Mouse (Mus musculus): ENCODE data around the gene Leprot.
A peak's percentile ranks its signal among the peaks of the same experiment; 100 is the strongest.

Gene Leprot

GRCm38 (mm10) chr4:101654788-101655414, 7.4 kb downstream of the Leprot start:
- Histone ChIP-seq H3K9me3 (ENCODE audit: low read length) (no peaks in the 10 kb centered on the region), H3K27me3 (ENCODE audit: insufficient read depth, low read length) (no peaks in the 10 kb centered on the region), H3K4me3 (replicated peaks; ENCODE audit: low read length) (no peak overlapping the region), H3K36me3 (ENCODE audit: insufficient read depth, low read length) (peaks cover 65% of the 10 kb centered on the region), H3K4me1 (replicated peaks; ENCODE audit: low read depth, low read length) (peaks cover 23% of the 10 kb centered on the region)
- no peak for TF ChIP-seq NANOG (IDR thresholded peaks at IDR 0.05; ENCODE audit: borderline replicate concordance, low read length)
- no peak for TF ChIP-seq CTCF (conservative IDR thresholded peaks at IDR 0.05; ENCODE audit: low read length)
- TF ChIP-seq POU5F1 (IDR thresholded peaks at IDR 0.05; ENCODE audit: borderline replicate concordance, low read length), result no peak

- Histone ChIP-seq H3K27me3 (ENCODE audit: insufficient read depth, low read length) (no peaks in the 10 kb centered on the region), H3K9me3 (ENCODE audit: low read length) (no peaks in the 10 kb centered on the region), H3K36me3 (ENCODE audit: insufficient read depth, low read length) (peaks cover 69% of the 10 kb centered on the region), H3K4me3 (replicated peaks; ENCODE audit: low read length) (no peak overlapping the region), H3K4me1 (replicated peaks; ENCODE audit: low read depth, low read length) (peaks cover 19% of the 10 kb centered on the region)
- TF ChIP-seq NANOG (IDR thresholded peaks at IDR 0.05; ENCODE audit: borderline replicate concordance, low read length) (no peak), POU5F1 (IDR thresholded peaks at IDR 0.05; ENCODE audit: borderline replicate concordance, low read length) (no peak), CTCF (conservative IDR thresholded peaks at IDR 0.05; ENCODE audit: low read length) (no peak)
These were observed 7.9 kb downstream of the Leprot start for GRCm38 (mm10) chr4:101655415-101655790.

- no peak overlapping the region for H3K4me3 ChIP-seq (replicated peaks; ENCODE audit: low read length)
- peaks cover 75% of the 10 kb centered on the region for H3K36me3 ChIP-seq (ENCODE audit: insufficient read depth, low read length)
- no peaks in the 10 kb centered on the region for H3K9me3 ChIP-seq (ENCODE audit: low read length)
- peaks cover 19% of the 10 kb centered on the region for H3K4me1 ChIP-seq (replicated peaks; ENCODE audit: low read depth, low read length)
- no peak for TF ChIP-seq POU5F1 (IDR thresholded peaks at IDR 0.05; ENCODE audit: borderline replicate concordance, low read length)
- TF ChIP-seq CTCF (conservative IDR thresholded peaks at IDR 0.05; ENCODE audit: low read length), result no peak
- TF ChIP-seq NANOG (IDR thresholded peaks at IDR 0.05; ENCODE audit: borderline replicate concordance, low read length), result no peak
- no peaks in the 10 kb centered on the region for H3K27me3 ChIP-seq (ENCODE audit: insufficient read depth, low read length)
These were observed 8.5 kb downstream of the Leprot start for GRCm38 (mm10) chr4:101656056-101656455.

GRCm38 (mm10) chr4:101656956-101657570, 9.5 kb downstream of the Leprot start:
- H3K36me3 ChIP-seq (ENCODE audit: insufficient read depth, low read length), result peaks cover 85% of the 10 kb centered on the region

GRCm38 (mm10) chr4:101664160-101664750, 16.7 kb downstream of the Leprot start:
- Histone ChIP-seq H3K36me3 (ENCODE audit: insufficient read depth, low read length) (peaks cover 36% of the 10 kb centered on the region), H3K4me1 (replicated peaks; ENCODE audit: low read depth, low read length) (no peaks in the 10 kb centered on the region; the same call in 1 of the 2 replicates), H3K4me3 (replicated peaks; ENCODE audit: low read length) (no peak overlapping the region), H3K27me3 (ENCODE audit: insufficient read depth, low read length) (no peaks in the 10 kb centered on the region), H3K9me3 (ENCODE audit: low read length) (peaks cover 6% of the 10 kb centered on the region)
- TF ChIP-seq CTCF (conservative IDR thresholded peaks at IDR 0.05; ENCODE audit: low read length) (peak; percentile 83), NANOG (IDR thresholded peaks at IDR 0.05; ENCODE audit: borderline replicate concordance, low read length) (no peak), POU5F1 (IDR thresholded peaks at IDR 0.05; ENCODE audit: borderline replicate concordance, low read length) (no peak)

More at GRCm38 (mm10) chr4:101656956-101657570, 9.5 kb downstream of the Leprot start:
- peaks cover 19% of the 10 kb centered on the region for H3K4me1 ChIP-seq (replicated peaks; ENCODE audit: low read depth, low read length)
- H3K27me3 ChIP-seq (ENCODE audit: insufficient read depth, low read length), result no peaks in the 10 kb centered on the region
- TF ChIP-seq NANOG (IDR thresholded peaks at IDR 0.05; ENCODE audit: borderline replicate concordance, low read length) (no peak), CTCF (conservative IDR thresholded peaks at IDR 0.05; ENCODE audit: low read length) (peak; percentile 46), POU5F1 (IDR thresholded peaks at IDR 0.05; ENCODE audit: borderline replicate concordance, low read length) (no peak)
- H3K9me3 ChIP-seq (ENCODE audit: low read length), result no peaks in the 10 kb centered on the region
- H3K4me3 ChIP-seq (replicated peaks; ENCODE audit: low read length), result no peak overlapping the region

GRCm38 (mm10) chr4:101664766-101665165, 17.2 kb downstream of the Leprot start:
- Histone ChIP-seq H3K4me1 (replicated peaks; ENCODE audit: low read depth, low read length) (no peaks in the 10 kb centered on the region; the same call in 1 of the 2 replicates), H3K4me3 (replicated peaks; ENCODE audit: low read length) (no peak overlapping the region), H3K27me3 (ENCODE audit: insufficient read depth, low read length) (no peaks in the 10 kb centered on the region), H3K9me3 (ENCODE audit: low read length) (peaks cover 6% of the 10 kb centered on the region), H3K36me3 (ENCODE audit: insufficient read depth, low read length) (peaks cover 31% of the 10 kb centered on the region)
- TF ChIP-seq CTCF (conservative IDR thresholded peaks at IDR 0.05; ENCODE audit: low read length) (no peak), POU5F1 (IDR thresholded peaks at IDR 0.05; ENCODE audit: borderline replicate concordance, low read length) (no peak)

- Histone ChIP-seq H3K4me1 (replicated peaks; ENCODE audit: low read depth, low read length) (no peaks in the 10 kb centered on the region; the same call in 1 of the 2 replicates), H3K27me3 (ENCODE audit: insufficient read depth, low read length) (no peaks in the 10 kb centered on the region), H3K9me3 (ENCODE audit: low read length) (peaks cover 6% of the 10 kb centered on the region), H3K36me3 (ENCODE audit: insufficient read depth, low read length) (no peaks in the 10 kb centered on the region), H3K4me3 (replicated peaks; ENCODE audit: low read length) (no peak overlapping the region)
- no peak for TF ChIP-seq CTCF (conservative IDR thresholded peaks at IDR 0.05; ENCODE audit: low read length)
These were observed 21.6 kb downstream of the Leprot start for GRCm38 (mm10) chr4:101669161-101669560.

GRCm38 (mm10) chr4:101669811-101670210, 22.3 kb downstream of the Leprot start:
- H3K9me3 ChIP-seq (ENCODE audit: low read length), result peaks cover 6% of the 10 kb centered on the region
- H3K4me3 ChIP-seq (replicated peaks; ENCODE audit: low read length), result no peak overlapping the region
- H3K27me3 ChIP-seq (ENCODE audit: insufficient read depth, low read length), result no peaks in the 10 kb centered on the region
- TF ChIP-seq CTCF (conservative IDR thresholded peaks at IDR 0.05; ENCODE audit: low read length) (no peak), POU5F1 (IDR thresholded peaks at IDR 0.05; ENCODE audit: borderline replicate concordance, low read length) (no peak), NANOG (IDR thresholded peaks at IDR 0.05; ENCODE audit: borderline replicate concordance, low read length) (no peak)
- no peaks in the 10 kb centered on the region for H3K36me3 ChIP-seq (ENCODE audit: insufficient read depth, low read length)
- no peaks in the 10 kb centered on the region for H3K4me1 ChIP-seq (replicated peaks; ENCODE audit: low read depth, low read length)
